Mouse (Mus musculus) myocyte (in vitro differentiated cells): ENCODE results near the gene Bri3. TPM values are rescaled to one million over a fixed set of nuclear protein-coding genes. Genes with fewer than 3 reads are reported as not detected.
A peak's percentile ranks its signal among the peaks of the same experiment; 100 is the strongest.

Source experiments
- H3K27me3 ChIP-seq: one replicate; pipeline ENCODE4 v1.6.1; 2011; ENCODE audit not compliant: control insufficient read depth, insufficient read depth, insufficient read length
- H3K36me3 ChIP-seq: one replicate; pipeline ENCODE4 v1.6.1; 2011; ENCODE audit not compliant: control insufficient read depth, insufficient read depth
- H3K4me2 ChIP-seq: one replicate; pipeline ENCODE4 v1.6.1; 2011; ENCODE audit warnings: low read depth, control low read depth
- H3K4me3 ChIP-seq: one replicate; pipeline ENCODE4 v1.5.1; 2011; ENCODE audit warnings: mild to moderate bottlenecking, control low read depth, moderate library complexity
- H3K79me2 ChIP-seq: one replicate; pipeline ENCODE4 v1.6.1; 2011; ENCODE audit not compliant: control insufficient read depth, insufficient read depth
- H3ac ChIP-seq: one replicate; pipeline ENCODE4 v1.6.1; 2011; ENCODE audit not compliant: control insufficient read depth, insufficient read length
- CEBPB ChIP-seq: IDR thresholded peaks from 2 replicates; pipeline ENCODE4 v1.6.1; 2011; ENCODE audit warnings: mild to moderate bottlenecking, moderate library complexity; ENCODE audit not compliant: poor library complexity, insufficient read depth, severe bottlenecking
- E2F4 ChIP-seq: IDR thresholded peaks from one replicate; pipeline ENCODE4 v1.6.1; 2011; ENCODE audit warnings: mild to moderate bottlenecking, control low read depth, moderate library complexity; ENCODE audit not compliant: insufficient read depth
- MAX ChIP-seq: IDR thresholded peaks from one replicate; pipeline ENCODE4 v1.6.1; 2011; ENCODE audit warnings: low read depth, mild to moderate bottlenecking, control low read depth
- MYOD1 ChIP-seq, 3 experiments: IDR thresholded peaks; one replicate each; pipeline ENCODE4 v1.6.1; 2011; ENCODE audit warnings: control low read depth in 2 of 3, low read depth in 2 of 3, mild to moderate bottlenecking in 2 of 3, moderate library complexity in 1 of 3; ENCODE audit not compliant: insufficient read length in 2 of 3, control insufficient read depth in 1 of 3
- MYOG ChIP-seq, 3 experiments: IDR thresholded peaks; one replicate each; pipeline ENCODE4 v1.6.1; 2011; ENCODE audit warnings: control low read depth in 2 of 3, low read depth in 2 of 3, mild to moderate bottlenecking in 2 of 3; ENCODE audit not compliant: insufficient read length in 2 of 3, control insufficient read depth in 1 of 3, insufficient read depth in 1 of 3
- POLR2A ChIP-seq: IDR thresholded peaks from one replicate; pipeline ENCODE4 v1.6.1; 2011; ENCODE audit warnings: low read depth, mild to moderate bottlenecking, control low read depth, moderate library complexity; ENCODE audit not compliant: insufficient read length
- POLR2AphosphoS2 ChIP-seq: IDR thresholded peaks from one replicate; pipeline ENCODE4 v1.6.1; 2011; ENCODE audit warnings: low read depth, control low read depth; ENCODE audit not compliant: insufficient read length
- REST ChIP-seq: IDR thresholded peaks from one replicate; pipeline ENCODE4 v1.6.1; 2011; ENCODE audit warnings: mild to moderate bottlenecking, control low read depth, moderate library complexity; ENCODE audit not compliant: insufficient read depth, insufficient read length
- SRF ChIP-seq: IDR thresholded peaks from one replicate; pipeline ENCODE4 v1.6.1; 2011; ENCODE audit warnings: low read depth; ENCODE audit not compliant: control insufficient read depth, insufficient read length
- TCF12 ChIP-seq: IDR thresholded peaks from one replicate; pipeline ENCODE4 v1.6.1; 2011; ENCODE audit warnings: mild to moderate bottlenecking, control low read depth; ENCODE audit not compliant: poor library complexity, insufficient read depth, severe bottlenecking
- TCF3 ChIP-seq: IDR thresholded peaks from one replicate; pipeline ENCODE4 v1.6.1; 2011; ENCODE audit warnings: low read depth, control low read depth; ENCODE audit not compliant: insufficient read length
- USF1 ChIP-seq: IDR thresholded peaks from one replicate; pipeline ENCODE4 v1.6.1; 2011; ENCODE audit warnings: low read depth, mild to moderate bottlenecking, control low read depth, moderate library complexity
- polyA plus RNA-seq: library from polyadenylated mRNA; unstranded; fragments of >200 nt; fragmentation: generic; extraction: Trizol; gene quantifications from one replicate; pipeline ENCODE4 v1.2.1, GENCODE M21; 2012; ENCODE audit warnings: missing spikeins

The Bri3 gene
- polyA plus RNA-seq, 1 experiment, result 153 TPM

GRCm38 (mm10) chr5:144261829-144262228 is 17.6 kb downstream of the Bri3 start:
- TF ChIP-seq MYOD1 (IDR thresholded peaks at IDR 0.05; ENCODE audit: control insufficient read depth in 1 of 3, insufficient read length in 2 of 3, low read depth in 2 of 3) (no peak), USF1 (no peak), MYOG (IDR thresholded peaks at IDR 0.05; ENCODE audit: control insufficient read depth in 1 of 3, insufficient read depth in 1 of 3, insufficient read length in 2 of 3, low read depth in 2 of 3) (no peak), CEBPB (no peak), SRF (no peak), POLR2AphosphoS2 (peak; percentile 51), E2F4 (no peak)
- Histone ChIP-seq H3K36me3 (peaks cover 35% of the 10 kb centered on the region), H3K4me2 (no peak overlapping the region), H3ac (no peak overlapping the region), H3K4me3 (no peak overlapping the region), H3K79me2 (peaks cover 71% of the 10 kb centered on the region), H3K27me3 (no peaks in the 10 kb centered on the region)

DNA sequence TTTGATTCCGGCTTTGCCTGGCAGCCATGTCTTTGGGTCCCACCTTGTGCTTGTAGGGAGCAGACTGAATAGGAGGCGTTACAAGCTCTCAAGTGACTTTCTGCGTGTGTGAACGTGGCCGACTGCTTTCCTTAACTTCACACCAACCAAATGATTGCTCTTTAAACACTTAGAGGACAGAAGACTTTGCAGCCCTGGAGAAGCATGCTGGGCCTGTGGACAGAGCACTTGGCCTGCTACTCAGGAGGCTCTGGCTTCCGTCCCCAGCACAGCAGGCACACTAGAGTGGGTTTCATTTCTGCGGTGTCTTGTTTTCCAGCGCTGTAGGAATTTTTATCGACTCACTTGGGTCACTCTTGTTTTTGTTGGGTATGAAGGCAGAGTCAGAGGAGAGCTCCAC is 18.8 kb downstream of the Bri3 start:
- peaks cover 40% of the 10 kb centered on the region for H3K36me3 ChIP-seq

GRCm38 (mm10) chr5:144263496-144263895 is 19.3 kb downstream of the Bri3 start:
- no peak for TF ChIP-seq CEBPB
- TF ChIP-seq REST, result no peak
- TF ChIP-seq SRF, result no peak
- no peak for TF ChIP-seq E2F4
- TF ChIP-seq MYOG (IDR thresholded peaks at IDR 0.05; ENCODE audit: control insufficient read depth in 1 of 3, insufficient read depth in 1 of 3, insufficient read length in 2 of 3, low read depth in 2 of 3), result no peak
- no peak for TF ChIP-seq TCF12
- no peak for TF ChIP-seq USF1
- no peak for TF ChIP-seq POLR2AphosphoS2
- no peak for TF ChIP-seq MYOD1 (IDR thresholded peaks at IDR 0.05; ENCODE audit: control insufficient read depth in 1 of 3, insufficient read length in 2 of 3, low read depth in 2 of 3)
- TF ChIP-seq MAX, result no peak
- TF ChIP-seq TCF3, result no peak
- TF ChIP-seq POLR2A, result no peak
- Histone ChIP-seq H3K36me3 (peaks cover 43% of the 10 kb centered on the region), H3K4me2 (no peak overlapping the region), H3ac (no peak overlapping the region), H3K4me3 (no peak overlapping the region), H3K79me2 (peaks cover 55% of the 10 kb centered on the region), H3K27me3 (no peaks in the 10 kb centered on the region)

More for the DNA sequence above, 18.8 kb downstream of the Bri3 start:
- Histone ChIP-seq H3K79me2 (peaks cover 59% of the 10 kb centered on the region), H3K27me3 (no peaks in the 10 kb centered on the region), H3K4me3 (no peak overlapping the region), H3K4me2 (no peak overlapping the region), H3ac (no peak overlapping the region)
- peak; percentile 52 for TF ChIP-seq POLR2AphosphoS2
- TF ChIP-seq REST, result no peak

GRCm38 (mm10) chr5:144267535-144268241 is 23.5 kb downstream of the Bri3 start:
- peak; percentile 48 for TF ChIP-seq POLR2AphosphoS2
- no peak for TF ChIP-seq SRF
- peak; percentile 27 for TF ChIP-seq POLR2A
- Histone ChIP-seq H3K79me2 (peaks cover 22% of the 10 kb centered on the region), H3ac (no peak overlapping the region), H3K36me3 (peaks cover 54% of the 10 kb centered on the region), H3K4me3 (no peak overlapping the region), H3K27me3 (no peaks in the 10 kb centered on the region), H3K4me2 (no peak overlapping the region)

GRCm38 (mm10) chr5:144269926-144270325 is 25.7 kb downstream of the Bri3 start:
- peaks cover 47% of the 10 kb centered on the region for H3K36me3 ChIP-seq
- TF ChIP-seq CEBPB (no peak), TCF12 (no peak), SRF (no peak), POLR2A (peak; percentile 20), USF1 (no peak), POLR2AphosphoS2 (peak; percentile 28), MAX (no peak)
- H3K27me3 ChIP-seq, result no peaks in the 10 kb centered on the region
- no peak overlapping the region for H3K4me2 ChIP-seq
- peaks cover 7% of the 10 kb centered on the region for H3K79me2 ChIP-seq
- no peak overlapping the region for H3K4me3 ChIP-seq
- H3ac ChIP-seq, result no peak overlapping the region

DNA sequence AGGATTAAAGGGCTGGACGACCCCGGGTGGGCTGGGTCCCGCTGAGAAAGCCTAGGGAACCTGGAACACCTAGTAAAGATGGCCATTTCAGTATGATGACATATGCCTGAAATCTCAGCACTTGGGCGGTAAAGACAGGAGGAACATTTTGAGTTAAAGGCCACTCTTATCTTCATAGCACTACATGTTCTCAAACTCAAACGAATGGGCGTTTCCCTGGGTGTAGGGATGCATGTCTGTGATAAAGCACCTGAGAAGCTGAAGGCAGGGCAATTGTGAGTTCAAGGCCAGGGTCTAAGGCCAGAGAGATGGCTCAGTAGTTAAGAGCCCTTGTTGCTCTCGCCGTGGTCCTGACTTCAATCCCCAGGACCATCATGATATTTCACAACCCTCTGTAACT is 26.2 kb downstream of the Bri3 start:
- no peak overlapping the region for H3K4me3 ChIP-seq
- H3K36me3 ChIP-seq, result peaks cover 45% of the 10 kb centered on the region
- peaks cover 5% of the 10 kb centered on the region for H3K79me2 ChIP-seq
- no peak overlapping the region for H3ac ChIP-seq
- no peaks in the 10 kb centered on the region for H3K27me3 ChIP-seq
- H3K4me2 ChIP-seq, result no peak overlapping the region
- TF ChIP-seq MAX (no peak), TCF12 (no peak), MYOD1 (IDR thresholded peaks at IDR 0.05; ENCODE audit: control insufficient read depth in 1 of 3, insufficient read length in 2 of 3, low read depth in 2 of 3) (no peak), REST (no peak), MYOG (IDR thresholded peaks at IDR 0.05; ENCODE audit: control insufficient read depth in 1 of 3, insufficient read depth in 1 of 3, insufficient read length in 2 of 3, low read depth in 2 of 3) (no peak), CEBPB (no peak), SRF (no peak), POLR2AphosphoS2 (no peak)
